18 mouse cellular contexts compared by ENCODE assay signal in genomic region chr2:144375063-144375703, GRCm38 (mm10). TPM values are rescaled to one million over a fixed set of nuclear protein-coding genes. Genes with fewer than 3 reads are reported as not detected.
"Had no signal": no experiment of that assay in that cellular context is flagged by ENCODE, and none has a peak within 500 bp of the region (broad histone marks: within the 10 kb centered on the region; RNA-seq: fewer than 3 reads in every experiment).

No protein-coding gene starts in this region.

- DNase-seq: kidney, adult 2 months; kidney, postnatal 14 days; left cerebral cortex, postnatal 4 days; liver; liver, embryonic 13.5 days; liver, postnatal 0 days; lung, postnatal 36 days; retina, postnatal 1 day; right cerebral cortex, postnatal 14 days; thymus, postnatal 4 days had no signal

- H3K27ac ChIP-seq: kidney, embryonic 15.5 days; liver, embryonic 13.5 days; neural tube, embryonic 13.5 days had no signal

- H3K9me3 ChIP-seq: kidney, embryonic 15.5 days; liver, embryonic 13.5 days; megakaryocyte, embryonic 14.5 days; neural tube, embryonic 13.5 days had no signal

- H3K4me2 ChIP-seq: kidney, embryonic 15.5 days; liver, embryonic 13.5 days; midbrain, embryonic 11.5 days; neural tube, embryonic 13.5 days had no signal

- H3K27me3 ChIP-seq: kidney, embryonic 15.5 days; liver, embryonic 13.5 days; megakaryocyte, embryonic 14.5 days; neural tube, embryonic 13.5 days had no signal

- H3K4me3 ChIP-seq: kidney, embryonic 15.5 days; liver, embryonic 13.5 days; megakaryocyte, embryonic 14.5 days; neural tube, embryonic 13.5 days had no signal

- H3K9ac ChIP-seq: kidney, embryonic 15.5 days; liver, embryonic 13.5 days; liver, postnatal 0 days; neural tube, embryonic 13.5 days had no signal

- ATAC-seq: intestine, embryonic 16.5 days; liver, postnatal 0 days; midbrain, embryonic 16.5 days had no signal

RNA-seq across cellular contexts. Expression of gene Pet117, which starts 6.4 kb away (rescaled TPM):
- polyA plus RNA-seq: kidney, adult 2 months; large intestine, adult 2 months; midbrain, embryonic 11.5 days; spleen, adult 2 months had no signal

RNA-seq across cellular contexts. Expression of gene Ovol2, which starts 43.2 kb away (rescaled TPM):
- polyA plus RNA-seq: liver, embryonic 13.5 days; midbrain, embryonic 16.5 days had no signal
